Mouse (Mus musculus) embryonic facial prominence, embryonic 11.5 days (tissue): Measurements from ENCODE around the gene Acadm. TPM values are rescaled to one million over a fixed set of nuclear protein-coding genes. Genes with fewer than 3 reads are reported as not detected.

Experiments used
- ATAC-seq: fragments of 200-750 bp; cut with Nextera tagmentation; replicated peaks from 2 replicates; pipeline ENCODE4 v1.8.0; 2017; ENCODE audit warnings: low read depth; ENCODE audit not compliant: insufficient number of reproducible peaks, low FRiP score, low TSS enrichment
- DNase-seq: peaks from one replicate; pipeline ENCODE4 v3.0.0-alpha.2; 2015; ENCODE audit warnings: low spot score
- H3K27ac ChIP-seq: fragments of 300-500 bp; sonication (generic); replicated peaks from 2 replicates; pipeline ENCODE4 v1.5.1; 2014; ENCODE audit warnings: mild to moderate bottlenecking, low read depth, low read length, control low read depth
- H3K27me3 ChIP-seq: fragments of 300-500 bp; sonication (generic); 2 replicates; pipeline ENCODE4 v1.6.1; 2014; ENCODE audit warnings: mild to moderate bottlenecking, low read length, moderate library complexity, mixed read lengths; ENCODE audit not compliant: control insufficient read depth, insufficient read depth
- H3K36me3 ChIP-seq: fragments of 300-500 bp; sonication (generic); replicated peaks from 2 replicates; pipeline ENCODE4 v1.6.1; 2014; ENCODE audit warnings: low read depth, mild to moderate bottlenecking, low read length, moderate library complexity, mixed read lengths; ENCODE audit not compliant: control insufficient read depth, insufficient read depth
- H3K4me1 ChIP-seq: fragments of 300-500 bp; sonication (generic); 2 replicates; pipeline ENCODE4 v1.6.1; 2014; ENCODE audit warnings: low read length, mixed read lengths; ENCODE audit not compliant: control insufficient read depth, insufficient read depth
- H3K4me2 ChIP-seq: fragments of 300-500 bp; sonication (generic); 2 replicates; pipeline ENCODE4 v1.6.1; 2014; ENCODE audit warnings: low read depth, mild to moderate bottlenecking, control low read depth, low read length, moderate library complexity
- H3K4me3 ChIP-seq: fragments of 300-500 bp; sonication (generic); 2 replicates; pipeline ENCODE4 v1.5.1; 2014; ENCODE audit warnings: low read depth, low read length, control low read depth
- H3K9ac ChIP-seq: fragments of 300-500 bp; sonication (generic); replicated peaks from 2 replicates; pipeline ENCODE4 v1.6.1; 2014; ENCODE audit warnings: mild to moderate bottlenecking, control low read depth, low read length
- H3K9me3 ChIP-seq: fragments of 300-500 bp; sonication (generic); replicated peaks from 2 replicates; pipeline ENCODE4 v1.6.1; 2016; ENCODE audit warnings: mild to moderate bottlenecking, low read length, inconsistent platforms, mixed read lengths; ENCODE audit not compliant: control insufficient read depth
- WGBS: fragments of 180-500 bp; shearing (Covaris S2); extraction: QIAGEN DNeasy Blood & Tissue Kit; methylation state at CpG from one replicate; pipeline ENCODE4 v1.1.7; 2014; 5-methylcytosine and 5-hydroxymethylcytosine counted together
- polyA plus RNA-seq: library from polyadenylated mRNA; unstranded; fragments of >200 nt; fragmentation: Nextera tagmentation; extraction: Ambion mirVana; gene quantifications from 2 replicates; pipeline ENCODE4 v1.2.1, GENCODE M21; 2014

Acadm gene
- polyA plus RNA-seq, 1 experiment from 2014 or later, result 55.3 TPM

DNA sequence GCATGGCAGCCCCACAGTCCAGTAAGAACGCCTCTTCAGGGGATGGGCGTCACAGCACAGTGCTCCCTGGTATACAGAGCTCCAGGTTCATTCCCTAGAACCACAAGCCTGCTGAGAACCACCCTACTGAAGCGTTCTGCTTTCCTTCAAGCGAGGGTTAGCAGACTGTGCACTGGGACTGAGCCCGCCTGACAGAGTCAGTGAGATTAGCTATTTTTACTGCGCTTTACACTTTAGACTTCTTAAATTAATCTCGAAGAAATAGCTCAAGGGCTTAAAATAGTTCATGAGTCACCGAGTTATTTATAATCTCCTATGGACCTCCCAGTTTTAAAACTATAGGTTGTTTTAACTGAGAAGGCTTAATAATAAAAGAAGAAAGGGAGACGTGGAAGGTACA lies 8.6 kb downstream of the Acadm start:
- WGBS, result 91% methylated on average over 9 of the region's 9 CpGs
- no peaks in the 10 kb centered on the region; the same call in 1 of the 2 replicates for H3K36me3 ChIP-seq
- no peaks in the 10 kb centered on the region for H3K4me1 ChIP-seq
- no peaks in the 10 kb centered on the region for H3K27me3 ChIP-seq
- no peak overlapping the region for H3K9ac ChIP-seq
- H3K9me3 ChIP-seq, result no peaks in the 10 kb centered on the region
- no peak overlapping the region for H3K27ac ChIP-seq
- H3K4me2 ChIP-seq, result no peak overlapping the region
- no peak overlapping the region for H3K4me3 ChIP-seq
- ATAC-seq (no peak), DNase-seq (no peak)

DNA sequence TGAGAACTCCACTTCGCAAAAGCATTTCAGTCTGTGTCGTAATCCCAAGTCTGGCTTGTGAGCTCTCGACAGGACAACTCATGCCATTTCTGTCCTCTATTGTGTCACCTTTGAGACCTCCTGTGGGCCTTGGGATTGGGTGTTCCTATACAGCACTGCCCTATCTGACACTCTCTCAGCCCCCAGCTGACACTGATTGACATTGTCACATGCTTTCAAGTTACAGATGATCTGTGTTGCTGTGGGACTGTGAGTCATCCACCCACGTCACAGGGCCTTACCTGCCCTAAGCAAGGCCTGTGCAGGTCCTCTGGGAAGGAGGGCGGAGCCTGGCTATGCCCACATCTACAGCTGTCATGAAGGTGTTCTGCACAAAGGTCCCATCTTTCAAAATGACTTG lies 12.0 kb downstream of the Acadm start:
- H3K4me3 ChIP-seq, result no peak overlapping the region
- no peak overlapping the region for H3K9ac ChIP-seq
- H3K4me2 ChIP-seq, result no peak overlapping the region
- no peaks in the 10 kb centered on the region; the same call in none of the 2 replicates for H3K36me3 ChIP-seq
- 87% methylated on average over 5 of the region's 5 CpGs for WGBS
- no peak for DNase-seq
- no peak for ATAC-seq
- no peaks in the 10 kb centered on the region for H3K27me3 ChIP-seq
- H3K4me1 ChIP-seq, result no peaks in the 10 kb centered on the region
- no peaks in the 10 kb centered on the region for H3K9me3 ChIP-seq
- no peak overlapping the region for H3K27ac ChIP-seq

GRCm38 (mm10) chr3:153929526-153929925 lies 14.9 kb downstream of the Acadm start:
- no peak for DNase-seq
- no peak overlapping the region for H3K4me2 ChIP-seq
- H3K36me3 ChIP-seq, result no peaks in the 10 kb centered on the region; the same call in 1 of the 2 replicates
- no peaks in the 10 kb centered on the region for H3K4me1 ChIP-seq
- H3K27ac ChIP-seq, result no peak overlapping the region
- 95% methylated on average over 11 of the region's 11 CpGs for WGBS
- no peaks in the 10 kb centered on the region for H3K27me3 ChIP-seq
- H3K9ac ChIP-seq, result no peak overlapping the region
- no peak for ATAC-seq
- H3K4me3 ChIP-seq, result no peak overlapping the region
- no peaks in the 10 kb centered on the region for H3K9me3 ChIP-seq

DNA sequence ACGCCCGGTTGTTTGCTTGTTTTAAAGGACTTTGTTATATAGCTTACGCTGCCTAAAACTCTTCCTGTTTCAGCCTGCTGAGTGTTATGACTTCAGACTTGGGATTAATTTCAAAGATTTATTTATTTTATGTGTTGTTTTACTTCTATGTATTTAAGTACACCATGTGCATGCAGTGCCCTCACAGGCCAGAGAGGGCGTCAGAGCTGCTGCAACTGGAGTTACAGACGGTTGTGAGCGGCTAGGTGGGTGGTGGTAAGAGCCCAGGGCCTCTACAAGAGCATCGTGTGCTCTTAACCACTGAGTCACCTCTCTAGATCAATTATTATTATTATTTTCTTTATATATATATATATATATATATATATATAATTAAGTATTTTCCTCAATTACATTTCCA lies 18.1 kb downstream of the Acadm start:
- Histone ChIP-seq H3K27ac (no peak overlapping the region), H3K9me3 (no peaks in the 10 kb centered on the region), H3K36me3 (no peaks in the 10 kb centered on the region; the same call in 1 of the 2 replicates), H3K4me2 (no peak overlapping the region), H3K4me3 (no peak overlapping the region), H3K27me3 (no peaks in the 10 kb centered on the region), H3K9ac (no peak overlapping the region), H3K4me1 (no peaks in the 10 kb centered on the region)
- DNase-seq, result no peak
- WGBS, result 89% methylated on average over 7 of the region's 7 CpGs
- no peak for ATAC-seq

DNA sequence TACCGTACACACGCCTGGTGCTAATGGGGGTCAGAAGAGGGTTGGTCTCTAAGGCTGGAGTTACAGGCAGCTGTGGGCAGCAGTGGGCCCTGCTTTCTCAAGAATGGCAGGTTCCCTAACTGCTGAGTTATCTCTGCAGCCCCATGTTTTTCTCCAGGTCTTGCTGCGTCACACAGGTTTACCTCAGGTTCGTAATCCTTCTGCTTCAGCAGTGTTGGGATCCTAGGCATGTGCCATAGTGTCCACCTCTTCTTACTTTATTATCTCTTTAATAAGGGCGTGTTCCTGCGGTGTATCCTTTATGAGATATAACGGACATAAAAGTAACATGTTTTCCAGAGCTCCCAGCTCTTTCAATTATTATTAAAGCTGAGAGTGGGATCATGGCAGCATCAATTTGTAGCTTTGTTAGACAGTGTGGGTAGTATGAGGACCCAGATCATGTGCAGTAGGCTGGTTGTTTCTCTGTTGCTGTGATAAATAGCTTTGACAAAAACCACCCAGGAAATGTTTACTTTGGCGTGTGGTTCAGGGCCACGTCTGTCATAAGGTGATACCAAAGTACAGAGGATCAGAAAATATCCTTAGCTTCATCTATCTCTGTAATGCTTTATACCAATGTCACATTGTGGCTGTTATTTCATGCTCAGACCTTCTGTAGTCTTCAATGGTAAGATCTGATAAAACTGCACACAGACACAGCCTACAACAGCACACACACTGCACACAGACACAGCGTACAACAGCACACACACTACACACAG lies 23.1 kb downstream of the Acadm start:
- Histone ChIP-seq H3K27ac (no peak overlapping the region), H3K27me3 (no peaks in the 10 kb centered on the region), H3K4me1 (no peaks in the 10 kb centered on the region), H3K36me3 (no peaks in the 10 kb centered on the region), H3K9ac (no peak overlapping the region), H3K4me3 (no peak overlapping the region), H3K9me3 (no peaks in the 10 kb centered on the region), H3K4me2 (no peak overlapping the region)
- DNase-seq, result no peak
- 94% methylated on average over 10 of the region's 10 CpGs for WGBS
- ATAC-seq, result no peak

GRCm38 (mm10) chr3:153917200-153917599 lies 27.2 kb downstream of the Acadm start:
- H3K36me3 ChIP-seq, result no peaks in the 10 kb centered on the region
- ATAC-seq, result no peak
- no peaks in the 10 kb centered on the region for H3K4me1 ChIP-seq
- no peaks in the 10 kb centered on the region for H3K9me3 ChIP-seq
- no peak overlapping the region for H3K4me2 ChIP-seq
- DNase-seq, result no peak
- H3K27me3 ChIP-seq, result no peaks in the 10 kb centered on the region
- H3K4me3 ChIP-seq, result no peak overlapping the region
- WGBS, result 4% methylated on average over 1 of the region's 1 CpGs
- H3K27ac ChIP-seq, result no peak overlapping the region
- no peak overlapping the region for H3K9ac ChIP-seq

DNA sequence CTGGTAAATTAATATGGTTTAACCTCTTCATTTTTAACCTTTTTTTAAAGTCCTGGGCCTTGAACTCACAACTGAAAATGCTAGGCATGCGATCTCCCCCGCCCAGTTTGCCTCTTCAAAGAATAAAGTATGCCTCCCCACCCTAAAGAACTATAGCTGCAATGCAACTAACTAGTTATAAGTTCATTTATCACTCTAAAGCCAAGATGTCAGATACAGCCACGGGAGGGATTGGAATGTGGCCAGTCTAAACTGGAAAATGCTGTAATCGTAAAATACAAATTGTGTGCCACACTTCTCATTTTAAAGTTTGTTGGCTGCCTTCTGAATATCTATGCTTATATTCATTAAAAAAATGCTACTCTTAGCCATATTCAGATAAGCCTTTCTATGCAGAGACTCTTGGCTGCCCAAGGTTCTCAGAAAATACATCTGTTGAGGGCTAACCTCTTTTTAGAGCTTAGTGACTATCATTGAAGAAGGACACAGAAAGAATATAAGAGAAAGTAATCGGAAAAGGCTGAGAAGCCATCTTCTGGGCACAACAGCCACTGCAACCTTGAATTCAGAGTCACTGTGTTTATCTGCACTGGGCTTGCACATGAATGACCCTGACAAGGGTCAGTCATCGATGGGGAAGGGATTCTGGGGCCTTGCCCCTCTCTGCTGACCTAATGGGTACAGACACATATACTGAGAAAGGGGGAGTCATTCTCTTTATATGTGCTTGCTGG lies 30.8 kb downstream of the Acadm start:
- peak overlapping the region; percentile 83; the same call in 1 of the 2 replicates for H3K27ac ChIP-seq
- H3K4me2 ChIP-seq, result peak overlapping the region; percentile 68; the same call in 1 of the 2 replicates
- no peak for ATAC-seq
- no peaks in the 10 kb centered on the region for H3K4me1 ChIP-seq
- peak overlapping the region; percentile 94 for H3K4me3 ChIP-seq
- H3K36me3 ChIP-seq, result peaks cover 10% of the 10 kb centered on the region
- no peak for DNase-seq
- H3K27me3 ChIP-seq, result no peaks in the 10 kb centered on the region
- peak overlapping the region; percentile 98 for H3K9ac ChIP-seq
- H3K9me3 ChIP-seq, result no peaks in the 10 kb centered on the region
- WGBS, result 65% methylated on average over 6 of the region's 6 CpGs
